Mouse (Mus musculus): Measurements from ENCODE around the gene Ccpg1os. TPM values are rescaled to one million over a fixed set of nuclear protein-coding genes. Genes with fewer than 3 reads are reported as not detected.

Gene Ccpg1os
- total and polyA plus RNA-seq, 3 experiments: 5.2 to 12.6 (median 7.3) TPM

DNA sequence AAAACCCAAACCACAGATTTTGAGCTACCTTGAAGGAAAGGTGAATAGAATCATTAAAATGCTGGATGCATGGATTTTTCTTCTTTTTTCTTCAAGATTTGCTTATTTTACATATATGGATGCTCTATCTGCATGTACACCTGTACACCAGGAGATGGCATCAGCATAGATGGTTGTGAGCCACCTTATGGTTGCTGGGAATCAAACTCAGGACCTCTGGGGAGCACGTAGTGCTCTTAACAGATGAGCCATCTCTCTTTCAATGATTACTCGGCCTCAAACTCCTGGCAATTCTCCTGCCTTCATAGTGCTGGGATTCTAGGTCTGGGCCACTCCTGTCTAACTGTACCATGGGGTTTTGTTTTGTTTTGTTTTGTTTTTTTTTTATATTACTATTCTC lies 2.1 kb downstream of the Ccpg1os start:
- H3K4me3 ChIP-seq (replicated peaks in 1 of 3; ENCODE audit: low read depth in 2 of 3, low read length in 2 of 3, poor library complexity in 1 of 3): no peak overlapping the region
- peaks cover 3 to 23% of the 10 kb centered on the region in 2 experiments; a peak in 3 of 4 replicates for H3K4me1 ChIP-seq (ENCODE audit: control insufficient read depth in 1 of 2, insufficient read depth in 2 of 2)
- dilution Hi-C loops (cut with MboI; ENCODE audit: extremely low pct_ligation_motif_present, extremely low pct_unique_long_range_greater_than_20kb, low sequenced_read_pairs) (no loop called here), in situ Hi-C loops (cut with MboI; ENCODE audit: low pct_ligation_motif_present, low pct_unique_long_range_greater_than_20kb, low sequenced_read_pairs) (no loop called here)
- no peaks in the 10 kb centered on the region for H3K9me3 ChIP-seq (replicated peaks; ENCODE audit: low read length)
- peaks cover 2% of the 10 kb centered on the region for H3K27me3 ChIP-seq (replicated peaks)
- DNase-seq (ENCODE audit: extremely low read depth): no peak
- H3K9ac ChIP-seq (ENCODE audit: insufficient read depth, low read depth): no peak overlapping the region
- TF ChIP-seq CTCF (conservative IDR thresholded peaks at IDR 0.05 in 1 of 2, IDR thresholded peaks at IDR 0.05 in 1 of 2; ENCODE audit: low read depth in 2 of 2, low read length in 2 of 2) (peak in 1 of 2 experiments; percentile 47; a peak in 2 of 4 replicates), SMC3 (IDR thresholded peaks at IDR 0.05; ENCODE audit: low read depth, low read length) (peak; percentile 38), MEF2A (IDR thresholded peaks at IDR 0.05; ENCODE audit: borderline replicate concordance, low read depth, low read length) (no peak), ZMIZ1 (IDR thresholded peaks at IDR 0.05; ENCODE audit: low read depth, low read length) (no peak), PAX5 (IDR thresholded peaks at IDR 0.05; ENCODE audit: low read length) (no peak), ELF1 (IDR thresholded peaks at IDR 0.05; ENCODE audit: low read depth, low read length) (no peak), MXI1 (IDR thresholded peaks at IDR 0.05; ENCODE audit: low read depth, low read length) (no peak)
- no peak overlapping the region for H3K27ac ChIP-seq (ENCODE audit: insufficient read depth, low read depth)
- H3K36me3 ChIP-seq (replicated peaks in 1 of 2; ENCODE audit: control insufficient read depth in 1 of 2, insufficient read depth in 1 of 2, low read length in 1 of 2): no peaks in the 10 kb centered on the region
- no peak overlapping the region for H3K4me2 ChIP-seq (ENCODE audit: insufficient read depth, low read depth, poor library complexity, severe bottlenecking)
- no peaks in the 10 kb centered on the region for H3K79me2 ChIP-seq (replicated peaks; ENCODE audit: control insufficient read depth, extremely low read depth, insufficient read depth, poor library complexity, severe bottlenecking)

DNA sequence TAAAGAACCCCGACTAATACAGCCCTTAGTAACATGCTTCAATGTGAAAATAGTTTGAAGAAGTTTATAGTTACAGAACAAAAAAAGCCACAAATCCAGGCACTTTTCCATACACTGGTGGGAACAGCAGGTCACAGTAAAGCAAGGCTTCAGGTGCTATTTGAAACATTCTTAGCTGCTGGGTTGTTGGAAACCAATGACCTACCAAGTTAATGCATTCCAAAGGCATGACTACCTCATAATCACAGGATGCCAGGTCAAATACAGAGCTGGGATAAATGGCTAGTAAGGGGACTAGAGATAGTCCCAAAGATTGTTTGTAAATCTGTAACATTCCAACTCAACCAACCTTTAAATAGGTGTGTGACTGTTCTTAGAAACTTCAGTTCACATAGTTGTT lies 9.9 kb downstream of the Ccpg1os start:
- dilution Hi-C loops (cut with MboI; ENCODE audit: extremely low pct_ligation_motif_present, extremely low pct_unique_long_range_greater_than_20kb, low sequenced_read_pairs): no loop called here
- peaks cover 6 to 26% of the 10 kb centered on the region in 2 experiments; a peak in 2 of 4 replicates for H3K4me1 ChIP-seq (ENCODE audit: control insufficient read depth in 1 of 2, insufficient read depth in 2 of 2)
- H3K4me2 ChIP-seq (ENCODE audit: insufficient read depth, low read depth, poor library complexity, severe bottlenecking): no peak overlapping the region
- H3K9ac ChIP-seq (ENCODE audit: insufficient read depth, low read depth): no peak overlapping the region
- in situ Hi-C loops (cut with MboI; ENCODE audit: low pct_ligation_motif_present, low pct_unique_long_range_greater_than_20kb, low sequenced_read_pairs): no loop called here
- H3K9me3 ChIP-seq (replicated peaks; ENCODE audit: low read length): peaks cover 3% of the 10 kb centered on the region
- H3K27ac ChIP-seq (ENCODE audit: insufficient read depth, low read depth): no peak overlapping the region
- H3K36me3 ChIP-seq (replicated peaks in 1 of 2; ENCODE audit: control insufficient read depth in 1 of 2, insufficient read depth in 1 of 2, low read length in 1 of 2): peaks cover 0 to 20% of the 10 kb centered on the region in 2 experiments
- H3K79me2 ChIP-seq (replicated peaks; ENCODE audit: control insufficient read depth, extremely low read depth, insufficient read depth, poor library complexity, severe bottlenecking): no peaks in the 10 kb centered on the region
- H3K27me3 ChIP-seq (replicated peaks): no peaks in the 10 kb centered on the region
- TF ChIP-seq RCOR1 (conservative IDR thresholded peaks at IDR 0.05; ENCODE audit: low read depth, low read length) (no peak), RAD21 (IDR thresholded peaks at IDR 0.05; ENCODE audit: low read depth, low read length) (no peak), BHLHE40 (IDR thresholded peaks at IDR 0.05; ENCODE audit: low read depth, low read length) (no peak), JUN (IDR thresholded peaks at IDR 0.05; ENCODE audit: insufficient read depth, low read depth, low read length) (no peak), MAX (IDR thresholded peaks at IDR 0.05; ENCODE audit: low read length) (no peak), ZKSCAN1 (IDR thresholded peaks at IDR 0.05; ENCODE audit: borderline replicate concordance, low read depth, low read length) (no peak), MXI1 (IDR thresholded peaks at IDR 0.05; ENCODE audit: low read depth, low read length) (no peak), JUND (conservative IDR thresholded peaks at IDR 0.05; ENCODE audit: low read depth, low read length) (no peak), USF1 (IDR thresholded peaks at IDR 0.05; ENCODE audit: low read depth, low read length) (no peak), HCFC1 (IDR thresholded peaks at IDR 0.05; ENCODE audit: low read depth, low read length) (no peak), CHD2 (IDR thresholded peaks at IDR 0.05; ENCODE audit: low read length) (no peak), ZC3H11A (IDR thresholded peaks at IDR 0.05; ENCODE audit: low read depth, low read length) (no peak), USF2 (conservative IDR thresholded peaks at IDR 0.05; ENCODE audit: low read depth, low read length) (no peak), PAX5 (IDR thresholded peaks at IDR 0.05; ENCODE audit: low read length) (no peak), KAT2A (IDR thresholded peaks at IDR 0.05; ENCODE audit: insufficient replicate concordance, low read length) (no peak), POLR2AphosphoS2 (IDR thresholded peaks at IDR 0.05; ENCODE audit: low read depth, low read length) (no peak), POLR2A (IDR thresholded peaks at IDR 0.05; ENCODE audit: low read depth, low read length) (no peak), ZNF384 (IDR thresholded peaks at IDR 0.05; ENCODE audit: low read depth, low read length) (no peak)
- no peak overlapping the region for H3K4me3 ChIP-seq (replicated peaks in 1 of 3; ENCODE audit: low read depth in 2 of 3, low read length in 2 of 3, poor library complexity in 1 of 3)
- DNase-seq (ENCODE audit: extremely low read depth): no peak

Measured in CH12.LX (cell line).